Mouse (Mus musculus) layer of hippocampus, postnatal 36 days (tissue): ENCODE results near the gene Unc50. TPM values are rescaled to one million over a fixed set of nuclear protein-coding genes. Genes with fewer than 3 reads are reported as not detected.

ENCODE experiments used
- total RNA-seq, 2 experiments: library from RNA; stranded (reverse); gene quantifications; 2 replicates each; pipeline ENCODE4 v1.2.3; 2021

Unc50 gene
- total RNA-seq, 2 experiments from 2014 or later = 57.5 to 57.8 TPM

Other genes starting within 250 kb of the Unc50 start
- under 1 TPM; 0.42 to 0.46 TPM for gene Cnga3, start 215.7 kb upstream of the Unc50 start, total RNA-seq
- gene Inpp4a, start 130.3 kb upstream of the Unc50 start, total RNA-seq = 100 to 1,000 TPM; 159 to 165 TPM
- 10 to 100 TPM; 61.9 to 64.0 TPM for gene Coa5, start within 50 bp of the Unc50 start, total RNA-seq
- 10 to 100 TPM; 31.4 to 32.6 TPM for gene Mgat4a, start 110.9 kb downstream of the Unc50 start, total RNA-seq